Mouse (Mus musculus) Patski (cell line): ENCODE results near the gene Fbxl8. TPM values are rescaled to one million over a fixed set of nuclear protein-coding genes. Genes with fewer than 3 reads are reported as not detected.
"Not testable (repeated sequence)": the region's sequence is repeated elsewhere in the genome, so short reads cannot be mapped to it uniquely, and the experiment has no call there.

Source experiments
- ATAC-seq: fragments of 100-300 bp; one replicate; pipeline ENCODE4 v1.8.0; 2021
- CTCF ChIA-PET: fragments of 350-600 bp; sonication (Branson Sonifier 250); formaldehyde crosslinking; loops from one replicate; lab custom pipeline; 2022; ENCODE audit warnings: inconsistent platforms; lab: Charles Lee
- POLR2A ChIA-PET: fragments of 350-600 bp; sonication (Branson Sonifier 250); formaldehyde crosslinking; loops from one replicate; lab custom pipeline; 2022; ENCODE audit warnings: antibody characterized with exemption, inconsistent platforms; lab: Charles Lee
- DNase-seq: peaks from one replicate; pipeline ENCODE4 v3.0.0-alpha.2; 2011; ENCODE audit warnings: low read depth, low spot score
- H3K27me3 ChIP-seq: fragments of 371-371 bp; one replicate; pipeline ENCODE4 v1.5.1; 2021
- CTCF ChIP-seq: fragments of 100-300 bp; IDR thresholded peaks from one replicate; pipeline ENCODE4 v1.5.1; 2021
- in situ Hi-C: fragments of 300-500 bp; cut with MboI; formaldehyde crosslinking; loops from 3 replicates; pipeline ENCODE4 v1.11.1; 2018; ENCODE audit warnings: low pct_unique_long_range_greater_than_20kb, mixed read lengths
- polyA plus RNA-seq: library from polyadenylated mRNA; unstranded; gene quantifications from one replicate; pipeline ENCODE4 v1.2.3, GENCODE M21; 2021

Gene Fbxl8
- polyA plus RNA-seq, 1 experiment from 2014 or later = 12.6 TPM

DNA sequence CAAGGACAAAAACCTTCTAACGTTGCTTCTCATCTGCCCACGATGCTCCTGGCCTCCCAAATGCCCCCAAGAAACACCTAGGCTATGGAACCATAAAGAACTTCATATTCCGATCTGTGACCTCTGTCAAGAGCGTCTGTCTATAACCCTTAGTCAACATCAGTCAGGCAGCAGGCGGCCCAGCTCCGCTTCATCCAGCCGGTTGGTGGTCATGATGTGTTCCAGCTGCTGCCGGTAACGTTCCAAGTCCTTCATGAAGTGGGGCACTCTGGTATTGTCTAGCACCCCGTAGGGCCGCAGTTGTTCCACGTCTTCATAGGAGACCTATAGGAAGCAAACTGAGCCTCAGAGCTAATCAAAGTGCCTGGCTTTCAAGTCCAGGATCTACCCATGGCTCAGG is 17.4 kb downstream of the Fbxl8 start:
- in situ Hi-C loops = no loop called here
- ATAC-seq = no peak
- TF ChIP-seq CTCF = no peak

DNA sequence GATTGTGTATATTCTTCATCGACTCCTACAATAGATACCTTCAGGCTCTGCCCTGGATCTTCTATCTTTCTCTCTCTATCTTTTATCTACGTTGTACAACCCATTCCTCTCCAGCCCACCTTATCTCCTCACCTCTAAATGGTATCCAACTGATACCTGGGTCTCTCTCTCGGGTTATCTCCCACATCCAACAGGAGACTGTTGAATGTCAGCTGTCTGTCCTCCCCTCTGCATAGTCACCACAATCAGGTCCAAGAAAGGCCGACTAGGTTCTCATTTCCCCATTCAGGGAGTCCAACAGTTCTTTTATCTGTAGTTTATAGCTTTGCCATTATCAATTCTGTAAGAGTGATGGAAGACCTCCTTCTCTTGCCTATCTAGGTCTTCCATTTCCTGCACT is 17.8 kb downstream of the Fbxl8 start:
- in situ Hi-C loops = no loop called here
- ATAC-seq (no peak), DNase-seq (no peak)
- CTCF ChIA-PET = no interaction called here
- H3K27me3 ChIP-seq = no peaks in the 10 kb centered on the region
- TF ChIP-seq CTCF = no peak
- POLR2A ChIA-PET = no interaction called here

More for the DNA sequence above, 17.4 kb downstream of the Fbxl8 start:
- CTCF ChIA-PET = no interaction called here
- POLR2A ChIA-PET = no interaction called here
- no peak for DNase-seq
- H3K27me3 ChIP-seq = no peaks in the 10 kb centered on the region

DNA sequence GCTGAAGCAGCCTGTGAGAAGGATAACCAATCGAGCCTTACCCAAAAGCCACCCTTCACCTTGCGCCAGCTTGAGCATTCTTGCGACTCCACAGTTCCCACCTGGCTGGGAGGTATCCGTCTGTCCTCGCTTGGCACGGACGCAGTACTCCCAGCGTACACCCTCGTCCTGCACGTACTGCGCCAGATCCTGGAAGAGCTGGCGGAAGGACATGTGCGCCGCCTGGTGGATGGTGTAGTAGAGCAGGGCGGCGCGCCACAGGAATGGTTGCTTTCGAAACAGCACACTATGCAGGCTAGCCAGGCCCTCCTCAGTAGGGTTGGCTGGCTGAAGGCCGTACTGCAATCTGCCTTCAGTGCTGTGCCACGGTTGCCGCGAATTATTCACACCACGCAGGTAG is 18.6 kb downstream of the Fbxl8 start:
- in situ Hi-C loops = no loop called here
- ChIA-PET POLR2A (no interaction called here), CTCF (no interaction called here)
- H3K27me3 ChIP-seq = no peaks in the 10 kb centered on the region
- no peak for TF ChIP-seq CTCF
- ATAC-seq (no peak), DNase-seq (no peak)

DNA sequence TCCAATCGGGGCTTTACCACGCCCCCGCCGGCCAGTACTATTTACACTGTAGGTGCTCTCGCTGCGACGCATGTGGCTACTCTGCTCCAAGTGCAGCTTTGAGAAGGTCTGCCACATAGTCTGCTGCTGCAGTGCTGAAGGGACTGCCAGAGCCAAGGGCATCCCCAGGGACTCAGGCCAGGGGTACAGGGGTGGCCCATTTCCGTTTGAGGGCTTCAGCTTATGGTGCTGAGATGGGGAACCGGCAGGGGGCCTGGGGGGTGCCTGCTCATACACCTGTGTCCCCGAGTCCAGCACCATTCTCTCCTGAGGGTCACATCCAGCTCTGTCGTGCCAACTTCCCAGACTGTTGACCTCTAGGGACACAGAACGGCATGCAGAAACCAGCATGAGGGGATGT is 21.1 kb downstream of the Fbxl8 start:
- DNase-seq = no peak
- in situ Hi-C loops = no loop called here
- no peak for ATAC-seq
- ChIA-PET POLR2A (no interaction called here), CTCF (interaction anchor here (1.0 kb wide), 1 partner anchor 11 kb away, joined by 8 read pairs; no protein-coding TSS in a partner anchor)
- TF ChIP-seq CTCF = no peak
- no peaks in the 10 kb centered on the region for H3K27me3 ChIP-seq

DNA sequence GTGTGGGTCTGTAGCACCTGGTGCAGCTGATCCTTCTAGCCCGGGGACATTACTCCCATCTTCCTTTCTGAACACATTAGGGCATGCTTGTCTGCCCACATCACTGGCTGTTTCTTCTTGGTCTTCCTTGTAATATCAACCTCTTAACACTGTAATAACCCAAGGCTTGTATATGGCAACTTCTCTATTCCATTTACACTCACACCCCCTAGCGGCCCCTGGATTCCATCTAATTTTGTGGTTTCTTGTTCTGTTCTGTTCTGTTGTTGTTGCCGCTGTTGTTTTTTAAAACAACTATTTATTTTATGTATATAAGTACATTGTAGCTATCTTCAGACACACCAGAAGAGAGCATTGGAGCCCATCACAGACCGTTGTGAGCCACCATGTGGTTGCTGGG is 22.5 kb downstream of the Fbxl8 start:
- no peaks in the 10 kb centered on the region for H3K27me3 ChIP-seq
- ChIA-PET POLR2A (no interaction called here), CTCF (no interaction called here)
- no peak for TF ChIP-seq CTCF
- ATAC-seq = no peak
- no peak for DNase-seq
- in situ Hi-C loops = no loop called here

DNA sequence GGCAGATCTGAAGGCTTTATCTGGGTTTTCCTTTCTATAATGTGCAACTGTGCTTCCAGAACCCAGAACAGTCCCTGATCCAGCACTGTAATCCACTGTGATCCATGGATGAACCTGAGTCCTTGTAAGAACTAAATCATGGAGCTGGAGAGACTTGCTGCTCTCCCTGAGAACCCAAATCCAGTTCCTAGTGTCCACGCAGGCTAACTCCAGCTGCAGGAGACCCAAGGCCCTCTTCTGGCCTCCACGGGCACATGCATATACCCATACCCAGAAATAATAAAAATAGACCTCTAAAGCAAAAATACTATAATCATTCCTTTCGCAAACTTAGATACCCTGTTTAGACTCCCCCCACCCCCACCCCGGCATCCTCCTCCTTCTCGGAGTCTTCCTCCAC is 23.8 kb downstream of the Fbxl8 start:
- ChIA-PET POLR2A (no interaction called here), CTCF (no interaction called here)
- DNase-seq (no peak), ATAC-seq (no peak)
- H3K27me3 ChIP-seq = no peaks in the 10 kb centered on the region
- in situ Hi-C loops = no loop called here
- no peak for TF ChIP-seq CTCF

DNA sequence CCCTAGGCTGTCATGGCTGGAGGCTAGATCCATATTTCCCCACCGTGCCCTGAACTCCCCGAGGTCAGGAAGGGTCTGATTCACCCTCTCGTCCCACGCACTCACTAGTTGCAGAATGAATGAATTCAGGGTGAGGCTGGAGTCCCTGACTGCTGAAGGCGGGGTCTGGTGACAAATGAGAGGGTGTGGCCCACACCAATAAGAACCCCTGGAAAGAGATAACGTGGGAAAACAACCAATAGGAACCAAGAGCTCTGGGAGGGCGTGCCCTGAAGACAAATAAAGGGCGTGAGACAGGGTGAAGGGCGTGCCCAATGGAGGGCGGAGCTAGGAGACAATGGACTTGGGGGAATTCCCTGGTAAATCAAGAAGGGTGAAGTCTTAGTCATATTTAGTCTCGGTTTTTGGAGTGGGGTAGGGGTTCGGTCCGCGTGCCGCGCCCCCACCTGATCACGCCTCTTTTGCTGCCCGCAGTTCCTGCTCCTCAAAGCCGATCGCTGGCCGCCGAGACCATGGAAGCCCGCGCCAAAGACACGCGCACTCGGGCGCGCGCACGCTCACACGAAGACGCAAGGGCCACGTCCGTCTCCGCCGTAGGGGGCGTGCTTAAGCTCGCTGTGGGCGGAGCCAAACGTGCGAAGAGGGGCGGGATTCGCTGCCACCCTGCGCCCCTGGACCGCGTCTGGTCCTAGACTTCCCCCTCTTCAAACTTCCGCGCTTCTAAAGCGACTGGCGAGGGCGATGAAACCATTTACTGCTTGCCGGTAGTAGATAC is 24.7 kb downstream of the Fbxl8 start:
- ChIA-PET CTCF (interaction anchor here (0.9 kb wide), 1 partner anchor 168 kb away, joined by 3 read pairs; no protein-coding TSS in a partner anchor), POLR2A (interaction anchor here (1.3 to 2.4 kb wide), 2 partner anchors 15 to 24 kb away, joined by 4 to 6 read pairs; partner anchors contain the start of genes Fbxl8 and Tradd)
- in situ Hi-C loops = no loop called here
- peak; percentile 84 for DNase-seq
- peak; percentile 82 for ATAC-seq
- no peaks in the 10 kb centered on the region for H3K27me3 ChIP-seq
- TF ChIP-seq CTCF = no peak

DNA sequence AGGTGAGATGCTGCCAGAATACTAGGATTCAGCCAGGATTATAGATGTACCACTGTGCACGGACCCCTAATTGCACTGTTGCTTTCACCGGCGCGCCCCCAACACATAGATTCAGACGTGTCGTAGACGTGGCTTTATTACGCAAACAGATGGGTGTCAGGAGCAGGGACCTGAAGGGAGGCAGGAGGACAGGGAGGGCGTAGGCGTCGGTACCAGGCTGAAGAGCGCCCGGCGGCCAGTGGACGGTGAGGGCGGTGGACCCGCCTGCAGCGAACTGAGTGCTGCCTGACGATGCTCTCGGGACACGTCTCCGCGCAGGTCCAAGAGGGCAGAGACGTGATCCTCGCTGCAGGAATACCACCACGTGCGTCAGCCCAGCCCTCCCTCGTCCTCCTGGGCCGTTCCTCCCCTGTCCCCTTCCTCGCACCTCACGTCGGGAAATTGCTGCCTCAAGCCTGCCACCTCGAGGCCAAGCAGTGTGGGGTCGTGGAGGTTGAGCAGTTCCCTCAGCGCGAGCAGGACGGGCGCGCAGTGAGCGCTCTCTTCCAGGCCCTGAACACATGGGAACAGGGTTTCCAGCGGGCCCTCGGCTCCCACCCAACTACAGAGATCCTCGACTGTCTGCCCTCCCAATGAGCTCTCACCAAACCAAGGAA is 25.5 kb downstream of the Fbxl8 start, which contains the start of gene 4931428F04Rik:
4931428F04Rik (minus strand) TSS at position 60 of the 656 bp plus-strand sequence.
- in situ Hi-C loops = loop anchor here (10.0 kb wide), 1 partner anchor 655 kb away; the partner anchor contains the start of gene Rrad
- CTCF ChIA-PET = interaction anchor here (0.8 to 1.9 kb wide), 10 partner anchors 13 to 602 kb away, joined by 3 to 8 read pairs (median 4); partner anchors contain the start of gene Nol3
- POLR2A ChIA-PET = interaction anchor here (0.6 to 2.4 kb wide), 3 partner anchors 14 to 28 kb away, joined by 4 to 6 read pairs (median 4); partner anchors contain the start of genes Fbxl8 and Tradd
- ATAC-seq (no peak), DNase-seq (no peak)
- no peaks in the 10 kb centered on the region for H3K27me3 ChIP-seq
- TF ChIP-seq CTCF = no peak

DNA sequence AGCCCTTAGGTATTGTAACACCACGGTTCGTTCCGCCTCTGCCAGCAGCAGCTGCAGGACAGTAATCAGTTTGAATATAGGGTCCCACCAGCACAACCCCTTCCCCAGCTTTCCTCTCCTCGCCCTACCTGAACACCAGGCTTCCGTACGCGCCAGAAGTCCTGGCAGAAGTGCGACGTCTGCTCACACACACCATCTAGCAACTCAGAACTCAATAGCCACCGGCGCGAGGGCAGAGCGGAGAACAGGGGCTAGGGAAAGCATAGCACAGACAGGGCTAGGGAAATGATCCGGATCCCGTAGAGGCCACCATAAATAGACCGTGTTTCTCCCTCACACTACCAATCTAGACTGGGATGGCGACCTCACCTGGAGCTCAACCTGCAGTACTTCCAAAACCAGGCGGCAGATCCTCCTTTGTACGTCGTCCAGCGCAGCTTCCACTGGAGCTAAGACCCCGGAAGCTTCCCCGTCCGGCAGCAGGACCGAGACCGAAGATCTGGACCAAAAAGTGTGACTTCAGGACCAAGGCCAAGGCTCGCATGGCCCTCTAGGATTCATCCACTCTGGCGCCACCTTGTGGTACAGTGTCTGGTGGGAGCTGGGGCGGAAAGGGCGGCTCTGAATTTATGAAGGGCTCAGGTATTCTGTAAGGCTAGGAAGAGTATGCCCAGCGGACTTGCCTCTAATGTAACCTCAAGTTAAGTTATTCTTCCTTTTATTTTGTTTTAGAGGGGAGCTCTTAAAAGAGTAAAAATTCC is 26.3 kb downstream of the Fbxl8 start:
- H3K27me3 ChIP-seq = no peaks in the 10 kb centered on the region
- POLR2A ChIA-PET = interaction anchor here (0.5 to 2.4 kb wide), 4 partner anchors 10 to 719 kb away, joined by 4 to 6 read pairs (median 4); no protein-coding TSS in a partner anchor
- in situ Hi-C loops = loop anchor here (10.0 kb wide), 1 partner anchor 656 kb away; the partner anchor contains the start of gene Rrad

DNA sequence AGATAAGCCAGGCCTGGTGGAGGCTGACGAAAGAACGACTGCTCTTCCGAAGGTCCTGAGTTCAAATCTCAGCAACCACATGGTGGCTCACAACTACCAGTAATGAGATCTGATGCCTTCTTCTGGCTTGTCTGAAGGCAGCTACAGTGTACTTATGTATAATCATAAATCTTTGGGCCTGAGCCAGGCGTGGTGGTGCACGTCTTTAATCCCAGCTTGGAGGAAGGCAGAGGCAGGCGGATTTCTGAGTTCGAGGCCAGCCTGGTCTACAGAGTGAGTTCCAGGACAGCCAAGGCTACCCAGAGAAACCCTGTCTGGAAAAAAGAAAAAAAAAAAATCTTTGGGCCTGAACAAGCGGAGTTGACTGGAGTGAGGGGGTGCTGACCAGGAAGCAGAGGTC is 26.9 kb downstream of the Fbxl8 start:
- ChIA-PET POLR2A (interaction anchor here (1.1 to 2.4 kb wide), 2 partner anchors 10 to 13 kb away, joined by 4 to 6 read pairs; no protein-coding TSS in a partner anchor), CTCF (interaction anchor here (0.7 to 1.9 kb wide), 15 partner anchors 11 to 174 kb away, joined by 3 to 8 read pairs (median 3); no protein-coding TSS in a partner anchor)
- H3K27me3 ChIP-seq, DNase-seq, ATAC-seq: not testable (repeated sequence)
- in situ Hi-C loops = loop anchor here (10.0 kb wide), 1 partner anchor 657 kb away; the partner anchor contains the start of gene Rrad

More for the DNA sequence above, 26.3 kb downstream of the Fbxl8 start:
- ATAC-seq (peak; percentile 5), DNase-seq (no peak)
- CTCF ChIA-PET = interaction anchor here (0.7 to 1.9 kb wide), 18 partner anchors 12 to 602 kb away, joined by 3 to 8 read pairs (median 3); partner anchors contain the start of gene Nol3
- no peak for TF ChIP-seq CTCF

DNA sequence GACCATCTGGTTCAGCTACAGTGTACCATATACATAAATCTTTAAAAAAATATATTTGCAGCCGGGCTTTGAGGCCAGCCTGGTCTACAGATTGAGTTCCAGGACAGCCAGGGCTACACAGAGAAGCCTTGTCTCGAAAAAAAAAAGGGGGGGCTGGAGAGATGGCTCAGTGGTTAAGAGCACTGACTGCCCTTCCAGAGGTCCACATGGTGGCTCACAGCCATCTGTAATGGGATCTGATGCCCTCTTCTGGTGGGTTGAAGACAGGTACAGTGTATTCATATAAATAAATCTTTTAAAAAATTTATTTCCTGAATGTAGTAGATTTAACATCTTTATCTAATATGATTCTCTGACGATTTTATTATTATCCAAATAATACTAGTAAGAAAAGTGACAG is 27.4 kb downstream of the Fbxl8 start:
- in situ Hi-C loops = loop anchor here (10.0 kb wide), 1 partner anchor 657 kb away; the partner anchor contains the start of gene Rrad
- DNase-seq, ATAC-seq, H3K27me3 ChIP-seq: not testable (repeated sequence)
- ChIA-PET POLR2A (interaction anchor here (2.4 kb wide), 1 partner anchor 12 kb away, joined by 6 read pairs; no protein-coding TSS in a partner anchor), CTCF (interaction anchor here (0.7 to 1.2 kb wide), 3 partner anchors 15 to 171 kb away, joined by 3 read pairs; no protein-coding TSS in a partner anchor)
